Mouse (Mus musculus): ENCODE results near the gene Flvcr1. TPM values are rescaled to one million over a fixed set of nuclear protein-coding genes. Genes with fewer than 3 reads are reported as not detected.

The Flvcr1 gene
- total RNA-seq, 2 experiments from 2014 or later: 45.4 to 52.7 TPM

Other genes starting within 250 kb of the Flvcr1 start
- gene Rps6kc1, start 114.4 kb downstream of the Flvcr1 start, total RNA-seq (2015): 6.8 and 7.1 TPM in 2 replicates
- gene Rps6kc1, start 114.4 kb downstream of the Flvcr1 start, total RNA-seq (2017): 10.0 and 15.6 TPM in 2 replicates
- gene Angel2, start 101.0 kb downstream of the Flvcr1 start, total RNA-seq (2015): 24.1 and 31.6 TPM in 2 replicates
- 28.3 and 31.6 TPM in 2 replicates for gene Angel2, start 101.0 kb downstream of the Flvcr1 start, total RNA-seq (2017)
- not detected in 2 replicates for gene Vash2, start 46.9 kb downstream of the Flvcr1 start, total RNA-seq (2015)
- gene Vash2, start 46.9 kb downstream of the Flvcr1 start, total RNA-seq (2017): 0.07 TPM in 1 of 2 replicates, not detected in the other
- not detected in 2 replicates for gene Spata45, start 10.5 kb upstream of the Flvcr1 start, total RNA-seq (2015)
- gene Spata45, start 10.5 kb upstream of the Flvcr1 start, total RNA-seq (2017): not detected in 2 replicates
- gene Tatdn3, start 36.8 kb upstream of the Flvcr1 start, total RNA-seq (2015): 20.0 and 24.7 TPM in 2 replicates
- 9.9 and 11.8 TPM in 2 replicates for gene Tatdn3, start 36.8 kb upstream of the Flvcr1 start, total RNA-seq (2017)
- 7.3 and 8.1 TPM in 2 replicates for gene Nsl1, start 36.9 kb upstream of the Flvcr1 start, total RNA-seq (2015)
- 19.7 and 22.0 TPM in 2 replicates for gene Nsl1, start 36.9 kb upstream of the Flvcr1 start, total RNA-seq (2017)
- gene Batf3, start 71.7 kb upstream of the Flvcr1 start, total RNA-seq (2015): 5.2 and 11.7 TPM in 2 replicates
- 1.8 and 3.4 TPM in 2 replicates for gene Batf3, start 71.7 kb upstream of the Flvcr1 start, total RNA-seq (2017)
- gene Fam71a, start 138.7 kb upstream of the Flvcr1 start, total RNA-seq (2015): 0.14 and 0.49 TPM in 2 replicates
- 0.24 TPM in 1 of 2 replicates, not detected in the other for gene Fam71a, start 138.7 kb upstream of the Flvcr1 start, total RNA-seq (2017)
- gene Atf3, start 191.9 kb upstream of the Flvcr1 start, total RNA-seq (2015): 15.5 and 38.2 TPM in 2 replicates
- 19.3 and 57.2 TPM in 2 replicates for gene Atf3, start 191.9 kb upstream of the Flvcr1 start, total RNA-seq (2017)

Data from megakaryocyte, adult 5-6 weeks (primary cell).